Mouse (Mus musculus): ENCODE data around the gene Elmsan1.

DNA sequence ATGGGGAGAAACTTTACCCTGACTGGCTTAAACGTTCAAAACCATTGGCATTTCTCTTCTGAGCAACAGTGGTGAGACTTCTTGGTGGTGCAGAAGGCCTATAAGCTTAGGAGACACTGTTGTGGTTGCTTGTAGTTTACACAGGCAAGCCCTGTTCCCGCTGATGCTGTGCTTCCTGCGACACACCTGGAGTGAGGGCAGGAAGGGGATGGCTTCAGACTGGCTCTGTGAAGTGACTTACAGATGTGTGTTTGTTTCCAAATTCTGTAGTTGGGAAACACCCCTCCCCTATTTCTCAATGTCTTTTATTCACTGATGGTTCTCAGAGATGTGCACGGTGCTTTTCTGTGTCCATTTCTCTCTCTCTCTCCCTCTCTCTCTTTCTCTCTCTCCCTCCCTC lies 78.5 kb downstream of the Elmsan1 start:
- no peak for TF ChIP-seq CTCF (IDR thresholded peaks at IDR 0.05; ENCODE audit: borderline replicate concordance, control insufficient read depth, extremely low read depth, insufficient read depth, low read length, poor library complexity)
- TF ChIP-seq POLR2A (IDR thresholded peaks at IDR 0.05; ENCODE audit: control insufficient read depth, extremely low read depth, insufficient read depth, low read length, poor library complexity), result no peak
